Mouse (Mus musculus): Measurements from ENCODE around the gene Fasn. TPM values are rescaled to one million over a fixed set of nuclear protein-coding genes. Genes with fewer than 3 reads are reported as not detected.

Gene Fasn
- polyA plus RNA-seq, 1 experiment from 2014 or later = 24.2 TPM

DNA sequence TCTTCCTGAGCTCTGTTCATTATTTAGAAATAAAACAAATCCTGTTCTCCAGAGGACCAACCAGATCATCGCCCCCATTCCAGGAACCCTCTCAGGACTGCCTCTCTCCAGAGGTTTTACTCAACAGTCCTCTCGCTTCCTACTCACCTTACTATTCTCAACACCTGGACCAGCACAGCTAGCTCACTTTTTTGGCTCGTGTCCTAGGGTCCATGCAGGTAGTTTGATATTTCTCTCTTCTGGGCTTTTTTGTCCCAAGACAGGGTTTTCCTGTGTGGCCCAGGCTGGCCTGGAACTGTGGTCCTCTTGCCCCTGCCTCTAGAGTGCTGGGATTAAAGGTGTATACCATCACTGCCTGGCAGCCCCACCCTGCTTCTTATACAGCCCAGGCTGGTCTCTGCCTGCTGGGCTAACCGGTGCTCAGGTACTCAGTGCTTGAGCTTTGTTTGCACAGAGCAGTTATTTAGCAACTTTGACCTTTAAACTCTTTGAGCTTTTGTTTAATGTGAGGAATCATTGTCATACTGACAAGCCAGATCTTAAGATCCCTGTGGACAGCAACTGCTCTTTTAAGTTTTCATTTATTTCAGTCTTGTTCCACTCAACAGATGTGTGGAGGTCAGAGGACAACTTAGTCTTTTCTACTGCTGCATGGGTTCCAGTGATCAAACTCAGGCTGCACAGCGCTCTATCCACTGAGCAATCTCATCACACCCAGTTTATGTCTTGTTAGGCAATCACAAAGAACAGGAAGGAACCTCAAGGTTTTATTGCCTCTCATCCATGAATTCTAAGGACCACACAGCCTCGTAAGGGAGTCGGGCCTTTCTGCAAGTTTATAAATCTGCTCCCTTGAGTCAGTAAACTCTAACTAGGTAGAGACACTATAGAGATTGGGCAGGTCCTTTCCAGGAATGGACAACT is 18.7 kb downstream of the Fasn start:
- Histone ChIP-seq H3K4me3 (ENCODE audit: low read depth, low read length) (no peak overlapping the region), H3K27ac (ENCODE audit: low read length) (no peak overlapping the region), H3K27me3 (ENCODE audit: control insufficient read depth, insufficient read depth, low read depth, low read length) (no peaks in the 10 kb centered on the region), H3K9me3 (replicated peaks; ENCODE audit: control insufficient read depth, low read length) (no peaks in the 10 kb centered on the region), H3K4me1 (ENCODE audit: control insufficient read depth, low read depth, low read length) (no peaks in the 10 kb centered on the region), H3K9ac (ENCODE audit: low read depth, low read length) (no peak overlapping the region), H3K4me2 (ENCODE audit: low read depth, low read length) (no peak overlapping the region), H3K36me3 (ENCODE audit: control insufficient read depth, insufficient read depth) (peaks cover 34% of the 10 kb centered on the region)
- 65% methylated on average over 7 of the region's 7 CpGs for WGBS (ENCODE audit: insufficient replicate concordance)
- ATAC-seq (ENCODE audit: low read depth) = no peak

DNA sequence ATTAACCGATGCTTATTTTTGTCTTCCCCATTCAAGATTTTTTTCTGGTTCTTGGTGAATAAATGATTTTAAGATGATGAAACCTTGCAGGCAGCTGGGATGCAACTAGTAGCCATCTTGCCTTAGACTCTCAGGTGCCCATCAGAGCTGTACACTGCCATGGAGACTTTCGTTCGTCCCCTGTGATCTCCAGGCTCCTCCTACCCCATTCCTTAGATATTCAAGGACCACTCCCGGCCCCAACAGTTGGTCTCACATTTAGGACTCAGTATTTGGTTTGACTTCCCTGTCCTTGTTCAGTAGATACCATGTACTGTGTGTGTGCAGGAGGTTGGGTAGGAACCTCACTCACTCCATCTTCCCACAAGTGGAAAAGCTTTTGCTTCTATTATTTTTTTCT is 19.6 kb downstream of the Fasn start:
- H3K4me2 ChIP-seq (ENCODE audit: low read depth, low read length) = no peak overlapping the region
- peaks cover 25% of the 10 kb centered on the region for H3K36me3 ChIP-seq (ENCODE audit: control insufficient read depth, insufficient read depth)
- H3K9me3 ChIP-seq (replicated peaks; ENCODE audit: control insufficient read depth, low read length) = no peaks in the 10 kb centered on the region
- H3K27me3 ChIP-seq (ENCODE audit: control insufficient read depth, insufficient read depth, low read depth, low read length) = no peaks in the 10 kb centered on the region
- no peak for ATAC-seq (ENCODE audit: low read depth)
- WGBS (ENCODE audit: insufficient replicate concordance) = 64% methylated on average over 4 of the region's 4 CpGs
- no peak overlapping the region for H3K27ac ChIP-seq (ENCODE audit: low read length)
- no peak overlapping the region for H3K4me3 ChIP-seq (ENCODE audit: low read depth, low read length)
- H3K4me1 ChIP-seq (ENCODE audit: control insufficient read depth, low read depth, low read length) = peaks cover 4% of the 10 kb centered on the region
- no peak overlapping the region for H3K9ac ChIP-seq (ENCODE audit: low read depth, low read length)

DNA sequence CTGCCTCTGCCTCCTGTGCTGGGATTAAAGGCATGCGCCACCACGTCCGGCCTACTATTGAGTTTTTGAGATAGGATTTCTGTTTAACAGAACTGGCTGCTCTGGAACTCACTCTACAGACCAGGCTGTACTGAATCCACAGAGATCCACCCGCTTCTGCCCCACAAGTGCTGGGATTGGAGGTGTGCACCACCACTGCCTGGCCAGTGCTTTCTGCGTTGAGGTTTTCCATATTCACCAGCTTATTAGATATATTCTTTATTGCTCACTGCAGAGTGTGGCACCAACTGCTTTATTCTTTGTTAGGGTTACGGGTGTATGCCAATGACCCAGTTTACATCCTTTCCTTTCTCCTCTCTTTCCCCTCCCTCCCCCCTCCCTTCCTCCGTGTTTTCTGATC is 20.1 kb downstream of the Fasn start:
- H3K4me2 ChIP-seq (ENCODE audit: low read depth, low read length) = no peak overlapping the region
- ATAC-seq (ENCODE audit: low read depth) = no peak
- no peak overlapping the region for H3K9ac ChIP-seq (ENCODE audit: low read depth, low read length)
- 64% methylated on average over 7 of the region's 7 CpGs for WGBS (ENCODE audit: insufficient replicate concordance)
- no peaks in the 10 kb centered on the region for H3K27me3 ChIP-seq (ENCODE audit: control insufficient read depth, insufficient read depth, low read depth, low read length)
- no peaks in the 10 kb centered on the region for H3K9me3 ChIP-seq (replicated peaks; ENCODE audit: control insufficient read depth, low read length)
- H3K36me3 ChIP-seq (ENCODE audit: control insufficient read depth, insufficient read depth) = peaks cover 20% of the 10 kb centered on the region
- no peak overlapping the region for H3K4me3 ChIP-seq (ENCODE audit: low read depth, low read length)
- H3K27ac ChIP-seq (ENCODE audit: low read length) = no peak overlapping the region
- H3K4me1 ChIP-seq (ENCODE audit: control insufficient read depth, low read depth, low read length) = peaks cover 4% of the 10 kb centered on the region

DNA sequence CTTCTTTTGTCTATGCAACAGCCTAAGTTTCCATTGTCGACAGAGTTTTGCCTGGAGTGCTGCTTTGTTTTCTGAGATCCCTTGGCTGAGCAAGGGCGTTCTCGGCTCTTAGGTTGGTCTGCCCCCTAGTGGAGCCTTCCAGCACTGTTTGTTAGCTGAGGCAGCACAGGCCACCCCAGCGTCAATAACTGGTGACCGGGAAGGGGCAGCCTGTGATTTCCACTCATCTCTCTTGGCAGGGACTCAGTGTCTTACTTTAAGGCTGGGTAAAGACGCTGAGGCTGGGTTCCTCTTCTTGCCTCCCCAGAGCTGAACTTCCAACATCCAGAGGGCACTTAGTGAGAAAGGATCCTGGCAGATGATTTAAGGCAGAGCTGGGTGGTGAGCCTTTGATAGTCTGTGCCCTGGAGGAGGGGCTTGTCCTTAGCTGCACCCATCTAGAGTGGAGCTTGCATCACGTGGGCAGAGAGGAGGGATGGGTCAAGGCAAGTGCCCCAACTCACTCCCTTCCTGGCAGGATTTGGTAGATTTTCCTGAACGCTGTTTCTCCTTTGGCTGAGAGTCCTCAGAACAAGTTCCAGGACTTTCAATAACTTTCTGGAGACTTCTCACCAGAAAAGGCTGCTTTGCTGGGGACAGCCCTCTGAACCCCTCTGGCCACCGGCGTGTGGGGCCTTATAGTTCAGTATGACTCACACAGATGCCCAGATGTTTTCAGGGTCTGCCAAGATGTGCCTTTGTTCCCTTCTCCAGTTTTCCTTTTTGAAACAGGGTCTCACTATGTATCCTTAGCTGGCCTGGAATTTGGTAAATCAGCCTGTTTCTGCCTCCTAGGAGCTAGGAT is 24.1 kb downstream of the Fasn start:
- H3K27me3 ChIP-seq (ENCODE audit: control insufficient read depth, insufficient read depth, low read depth, low read length) = no peaks in the 10 kb centered on the region
- H3K27ac ChIP-seq (ENCODE audit: low read length) = no peak overlapping the region
- H3K4me3 ChIP-seq (ENCODE audit: low read depth, low read length) = no peak overlapping the region
- peaks cover 13% of the 10 kb centered on the region for H3K4me1 ChIP-seq (ENCODE audit: control insufficient read depth, low read depth, low read length)
- 12% methylated on average over 10 of the region's 10 CpGs for WGBS (ENCODE audit: insufficient replicate concordance)
- H3K9ac ChIP-seq (ENCODE audit: low read depth, low read length) = no peak overlapping the region
- ATAC-seq (ENCODE audit: low read depth) = peak; percentile 39; the same call in 1 of the 2 replicates
- H3K36me3 ChIP-seq (ENCODE audit: control insufficient read depth, insufficient read depth) = no peaks in the 10 kb centered on the region
- no peak overlapping the region for H3K4me2 ChIP-seq (ENCODE audit: low read depth, low read length)
- no peaks in the 10 kb centered on the region for H3K9me3 ChIP-seq (replicated peaks; ENCODE audit: control insufficient read depth, low read length)

DNA sequence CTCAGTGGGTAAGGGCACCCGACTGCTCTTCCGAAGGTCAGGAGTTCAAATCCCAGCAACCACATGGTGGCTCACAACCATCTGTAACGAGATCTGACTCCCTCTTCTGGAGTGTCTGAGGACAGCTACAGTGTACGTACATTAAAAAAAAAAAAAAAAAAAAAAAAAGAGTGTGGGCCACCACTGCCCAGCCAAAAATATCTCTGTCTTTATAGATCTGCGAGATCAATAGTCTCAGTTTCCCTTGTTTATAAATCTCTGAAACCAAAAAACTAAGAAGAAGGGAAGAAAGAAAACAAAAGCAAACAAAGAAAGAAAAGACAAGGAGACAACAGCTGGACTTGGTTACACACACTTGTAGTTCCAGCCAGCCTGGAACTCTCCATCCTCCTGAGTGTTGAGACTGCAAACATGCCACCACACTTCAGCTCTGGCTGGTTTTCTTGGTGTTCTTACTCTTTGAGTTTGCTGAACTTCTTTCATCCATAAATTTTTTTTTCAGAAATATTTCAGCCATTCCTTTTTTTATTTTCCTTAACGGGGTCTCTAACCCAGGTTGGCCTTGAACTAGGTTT is 24.9 kb downstream of the Fasn start:
- no peaks in the 10 kb centered on the region for H3K36me3 ChIP-seq (ENCODE audit: control insufficient read depth, insufficient read depth)
- WGBS (ENCODE audit: insufficient replicate concordance) = 37% methylated on average over 6 of the region's 6 CpGs
- H3K4me1 ChIP-seq (ENCODE audit: control insufficient read depth, low read depth, low read length) = peaks cover 19% of the 10 kb centered on the region
- no peak overlapping the region for H3K27ac ChIP-seq (ENCODE audit: low read length)
- H3K4me2 ChIP-seq (ENCODE audit: low read depth, low read length) = no peak overlapping the region
- no peaks in the 10 kb centered on the region for H3K9me3 ChIP-seq (replicated peaks; ENCODE audit: control insufficient read depth, low read length)
- no peak overlapping the region for H3K4me3 ChIP-seq (ENCODE audit: low read depth, low read length)
- H3K9ac ChIP-seq (ENCODE audit: low read depth, low read length) = no peak overlapping the region
- no peaks in the 10 kb centered on the region for H3K27me3 ChIP-seq (ENCODE audit: control insufficient read depth, insufficient read depth, low read depth, low read length)
- no peak for ATAC-seq (ENCODE audit: low read depth)

DNA sequence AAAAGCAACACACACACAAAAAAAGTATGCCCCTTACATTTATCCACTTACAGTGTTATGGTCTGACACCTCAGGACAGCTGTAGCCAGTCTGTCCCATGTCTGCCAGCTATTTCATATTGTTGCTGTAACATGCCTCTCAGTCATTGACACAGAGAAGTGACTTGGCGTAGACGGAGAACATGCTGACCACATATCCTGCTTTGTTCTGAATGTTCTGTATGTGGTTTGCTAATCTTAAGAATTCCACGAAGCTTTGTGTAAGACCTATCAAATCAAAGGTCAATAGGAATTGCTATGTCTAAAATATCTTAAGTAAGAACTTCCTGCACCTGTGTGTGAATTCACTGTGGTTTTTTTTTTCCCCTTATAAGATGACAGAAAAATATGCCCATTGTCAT is 26.1 kb downstream of the Fasn start:
- no peaks in the 10 kb centered on the region for H3K27me3 ChIP-seq (ENCODE audit: control insufficient read depth, insufficient read depth, low read depth, low read length)
- no peak for ATAC-seq (ENCODE audit: low read depth)
- H3K27ac ChIP-seq (ENCODE audit: low read length) = no peak overlapping the region
- H3K4me1 ChIP-seq (ENCODE audit: control insufficient read depth, low read depth, low read length) = peaks cover 19% of the 10 kb centered on the region
- no peak overlapping the region for H3K9ac ChIP-seq (ENCODE audit: low read depth, low read length)
- H3K4me2 ChIP-seq (ENCODE audit: low read depth, low read length) = no peak overlapping the region
- no peaks in the 10 kb centered on the region for H3K36me3 ChIP-seq (ENCODE audit: control insufficient read depth, insufficient read depth)
- no peaks in the 10 kb centered on the region for H3K9me3 ChIP-seq (replicated peaks; ENCODE audit: control insufficient read depth, low read length)
- WGBS (ENCODE audit: insufficient replicate concordance) = 35% methylated on average over 3 of the region's 3 CpGs
- H3K4me3 ChIP-seq (ENCODE audit: low read depth, low read length) = no peak overlapping the region

DNA sequence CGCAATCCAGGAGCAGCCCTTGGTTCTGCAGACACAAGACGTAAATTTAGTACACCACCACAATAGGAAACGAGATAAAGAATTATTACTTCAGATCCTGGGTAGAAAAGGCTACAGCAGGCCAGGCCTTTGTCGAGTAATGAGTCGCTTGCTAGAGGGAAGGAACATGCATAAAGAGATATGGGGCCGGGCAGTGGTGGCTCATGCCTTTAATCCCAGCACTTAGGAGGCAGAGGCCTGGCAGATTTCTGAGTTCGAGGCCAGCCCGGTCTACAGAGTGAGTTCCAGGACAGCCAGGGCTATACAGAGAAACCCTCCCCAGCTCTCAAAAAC is 27.8 kb downstream of the Fasn start:
- peak; percentile 7; the same call in 1 of the 2 replicates for ATAC-seq (ENCODE audit: low read depth)

DNA sequence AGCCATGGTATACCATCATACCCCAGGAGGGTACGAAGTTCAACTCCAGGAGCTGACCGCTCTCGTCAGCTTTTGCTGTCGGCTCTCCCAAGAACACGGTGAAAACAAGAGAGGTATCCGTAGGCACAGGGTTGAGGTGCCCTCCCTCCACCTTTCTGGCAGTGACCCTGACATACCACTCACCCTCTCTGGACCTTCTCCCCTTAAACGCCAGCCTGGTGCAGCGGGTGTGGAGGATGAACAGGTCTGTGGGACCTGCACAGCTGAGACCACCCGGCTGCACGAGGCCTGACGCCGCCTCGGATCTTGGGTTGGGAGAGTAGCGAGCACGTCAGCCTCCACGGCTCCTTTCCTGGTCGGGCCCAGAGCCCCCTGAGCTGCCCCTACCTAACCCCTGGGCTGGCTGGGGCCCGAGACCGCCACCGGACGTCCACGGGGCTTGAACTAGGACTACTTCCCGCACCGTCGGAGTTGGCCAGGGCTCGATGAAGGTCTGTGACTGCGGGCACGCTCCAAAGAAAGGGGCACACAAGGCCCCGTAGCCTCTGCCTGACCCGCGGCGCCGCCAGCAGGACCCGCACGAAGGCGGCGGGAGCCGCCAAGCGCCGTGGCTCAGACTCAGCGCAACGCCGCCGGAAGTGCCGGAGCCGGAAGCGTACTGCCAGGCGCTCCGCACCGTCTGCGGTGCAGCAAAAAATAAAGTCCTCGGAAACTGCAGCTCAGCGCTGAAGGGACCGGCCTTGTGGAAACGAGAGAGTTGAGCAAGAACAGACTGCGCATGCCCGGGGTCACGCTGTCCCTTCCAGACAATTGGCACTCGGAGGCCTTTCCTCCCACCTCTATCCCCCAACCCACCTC is 28.4 kb downstream of the Fasn start, which contains the start of gene Dus1l:
Dus1l (minus strand) TSS at position 648 of the 858 bp plus-strand sequence.
- H3K4me1 ChIP-seq (ENCODE audit: control insufficient read depth, low read depth, low read length) = peaks cover 19% of the 10 kb centered on the region
- H3K4me3 ChIP-seq (ENCODE audit: low read depth, low read length) = peak within 1 kb of the TSS; percentile 84
- H3K4me2 ChIP-seq (ENCODE audit: low read depth, low read length) = peak within 1 kb of the TSS; percentile 79
- H3K27ac ChIP-seq (ENCODE audit: low read length) = peak within 1 kb of the TSS; percentile 14
- H3K36me3 ChIP-seq (ENCODE audit: control insufficient read depth, insufficient read depth) = peaks cover 20% of the 10 kb centered on the region
- H3K9me3 ChIP-seq (replicated peaks; ENCODE audit: control insufficient read depth, low read length) = no peaks in the 10 kb centered on the region
- peak within 1 kb of the TSS; percentile 81 for H3K9ac ChIP-seq (ENCODE audit: low read depth, low read length)
- peak; percentile 93 for ATAC-seq (ENCODE audit: low read depth)
- no peaks in the 10 kb centered on the region for H3K27me3 ChIP-seq (ENCODE audit: control insufficient read depth, insufficient read depth, low read depth, low read length)
- under 1% methylated on average over 59 of the region's 59 CpGs for WGBS (ENCODE audit: insufficient replicate concordance)

More for the DNA sequence above, 27.8 kb downstream of the Fasn start:
- H3K9me3 ChIP-seq (replicated peaks; ENCODE audit: control insufficient read depth, low read length) = no peaks in the 10 kb centered on the region
- peak overlapping the region; percentile 81 for H3K9ac ChIP-seq (ENCODE audit: low read depth, low read length)
- peak overlapping the region; percentile 84 for H3K4me3 ChIP-seq (ENCODE audit: low read depth, low read length)
- H3K27me3 ChIP-seq (ENCODE audit: control insufficient read depth, insufficient read depth, low read depth, low read length) = no peaks in the 10 kb centered on the region
- WGBS (ENCODE audit: insufficient replicate concordance) = 24% methylated on average over 8 of the region's 8 CpGs
- peaks cover 16% of the 10 kb centered on the region for H3K36me3 ChIP-seq (ENCODE audit: control insufficient read depth, insufficient read depth)
- H3K27ac ChIP-seq (ENCODE audit: low read length) = peak overlapping the region; percentile 14; the same call in 1 of the 2 replicates
- peaks cover 19% of the 10 kb centered on the region for H3K4me1 ChIP-seq (ENCODE audit: control insufficient read depth, low read depth, low read length)
- peak overlapping the region; percentile 79 for H3K4me2 ChIP-seq (ENCODE audit: low read depth, low read length)

All from liver, embryonic 16.5 days (tissue).